Mouse (Mus musculus) hindlimb bud, embryonic 11.5 days (tissue): ENCODE results near the gene AI413582.

Experiments used
- DNase-seq: peaks from one replicate; pipeline ENCODE4 v3.0.0-alpha.2; 2012; ENCODE audit warnings: low read depth, low spot score; ENCODE audit errors: extremely low spot score

Gene AI413582

GRCm38 (mm10) chr17:27580392-27581068, 15.0 kb upstream of the AI413582 start:
- DNase-seq: no peak

GRCm38 (mm10) chr17:27579816-27580215, 14.3 kb upstream of the AI413582 start:
- no peak for DNase-seq

GRCm38 (mm10) chr17:27578487-27578886, 12.9 kb upstream of the AI413582 start:
- no peak for DNase-seq

GRCm38 (mm10) chr17:27577468-27577867, 11.9 kb upstream of the AI413582 start:
- no peak for DNase-seq

GRCm38 (mm10) chr17:27576056-27576455, 10.5 kb upstream of the AI413582 start:
- DNase-seq: no peak

GRCm38 (mm10) chr17:27575116-27575776, 9.7 kb upstream of the AI413582 start:
- DNase-seq: no peak

- DNase-seq: no peak
These were observed 9.0 kb upstream of the AI413582 start for GRCm38 (mm10) chr17:27574470-27575115.

GRCm38 (mm10) chr17:27573772-27574320, 8.3 kb upstream of the AI413582 start:
- DNase-seq: no peak

- DNase-seq: no peak
These were observed 5.8 kb upstream of the AI413582 start for GRCm38 (mm10) chr17:27571315-27571714.

- DNase-seq: no peak
These were observed 2.7 kb upstream of the AI413582 start for GRCm38 (mm10) chr17:27568228-27568627.

GRCm38 (mm10) chr17:27565942-27566267, 349 bp upstream of the AI413582 start:
- DNase-seq: no peak

- DNase-seq: no peak
These were observed 979 bp downstream of the AI413582 start for GRCm38 (mm10) chr17:27564391-27565162.

GRCm38 (mm10) chr17:27563771-27564244, 1.7 kb downstream of the AI413582 start:
- DNase-seq: no peak

- no peak for DNase-seq
These were observed 3.6 kb downstream of the AI413582 start for GRCm38 (mm10) chr17:27561809-27562526.

GRCm38 (mm10) chr17:27560926-27561480, 4.6 kb downstream of the AI413582 start:
- DNase-seq: no peak

- no peak for DNase-seq
These were observed 6.0 kb downstream of the AI413582 start for GRCm38 (mm10) chr17:27559596-27559995.

- no peak for DNase-seq
These were observed 6.7 kb downstream of the AI413582 start for GRCm38 (mm10) chr17:27558845-27559244.

GRCm38 (mm10) chr17:27557927-27558661, 7.5 kb downstream of the AI413582 start:
- no peak for DNase-seq

GRCm38 (mm10) chr17:27557181-27557926, 8.2 kb downstream of the AI413582 start:
- no peak for DNase-seq
